Mouse (Mus musculus) hindbrain, embryonic 11.5 days (tissue): ENCODE measurements around the gene Thrap3. TPM values are rescaled to one million over a fixed set of nuclear protein-coding genes. Genes with fewer than 3 reads are reported as not detected.
"Not testable (repeated sequence)": the region's sequence is repeated elsewhere in the genome, so short reads cannot be mapped to it uniquely, and the experiment has no call there.

ENCODE experiments used
- ATAC-seq: fragments of 200-750 bp; cut with Nextera tagmentation; 2 replicates; pipeline ENCODE4 v1.8.0; 2017; ENCODE audit warnings: mild to moderate bottlenecking, moderate TSS enrichment, moderate library complexity; ENCODE audit not compliant: low FRiP score
- DNase-seq: peaks from one replicate; pipeline ENCODE4 v3.0.0-alpha.2; 2015; ENCODE audit warnings: low spot score
- H3K27ac ChIP-seq: fragments of 300-500 bp; sonication (generic); 2 replicates; pipeline ENCODE4 v1.5.1; 2014; ENCODE audit warnings: mild to moderate bottlenecking, low read depth, low read length
- H3K27me3 ChIP-seq: fragments of 300-500 bp; sonication (generic); 2 replicates; pipeline ENCODE4 v1.6.1; 2014; ENCODE audit warnings: mild to moderate bottlenecking, low read length, moderate library complexity, mixed read lengths; ENCODE audit not compliant: control insufficient read depth, insufficient read depth
- H3K36me3 ChIP-seq: fragments of 300-500 bp; sonication (generic); 2 replicates; pipeline ENCODE4 v1.6.1; 2014; ENCODE audit warnings: mild to moderate bottlenecking, low read length, moderate library complexity, mixed read lengths; ENCODE audit not compliant: control insufficient read depth, insufficient read depth
- H3K4me1 ChIP-seq: fragments of 300-500 bp; sonication (generic); replicated peaks from 2 replicates; pipeline ENCODE4 v1.6.1; 2014; ENCODE audit warnings: low read length, mixed read lengths; ENCODE audit not compliant: control insufficient read depth, insufficient read depth
- H3K4me2 ChIP-seq: fragments of 300-500 bp; sonication (generic); replicated peaks from 2 replicates; pipeline ENCODE4 v1.6.1; 2014; ENCODE audit warnings: mild to moderate bottlenecking, low read depth, low read length
- H3K4me3 ChIP-seq: fragments of 300-500 bp; sonication (generic); 2 replicates; pipeline ENCODE4 v1.5.1; 2014; ENCODE audit warnings: low read depth, low read length
- H3K9ac ChIP-seq: fragments of 300-500 bp; sonication (generic); 2 replicates; pipeline ENCODE4 v1.6.1; 2014; ENCODE audit warnings: low read depth, low read length
- H3K9me3 ChIP-seq: fragments of 300-500 bp; sonication (generic); 2 replicates; pipeline ENCODE4 v1.6.1; 2016; ENCODE audit warnings: low read length; ENCODE audit not compliant: control insufficient read depth
- WGBS: fragments of 180-500 bp; shearing (Covaris S2); extraction: QIAGEN DNeasy Blood & Tissue Kit; methylation state at CpG from one replicate; pipeline ENCODE4 v1.1.7; 2014; 5-methylcytosine and 5-hydroxymethylcytosine counted together
- polyA plus RNA-seq: library from polyadenylated mRNA; unstranded; fragments of >200 nt; fragmentation: Nextera tagmentation; extraction: Ambion mirVana; gene quantifications from 2 replicates; pipeline ENCODE4 v1.2.1, GENCODE M21; 2014

Gene Thrap3
- polyA plus RNA-seq, 1 experiment from 2014 or later, result 228 TPM

- WGBS, result 65% methylated on average over 8 of the region's 10 CpGs
- H3K36me3 ChIP-seq, result peaks cover 12% of the 10 kb centered on the region
These were observed 37.5 kb downstream of the Thrap3 start for GRCm38 (mm10) chr4:126165092-126165491.

GRCm38 (mm10) chr4:126163685-126164084, 38.9 kb downstream of the Thrap3 start:
- H3K9ac ChIP-seq, result no peak overlapping the region
- no peaks in the 10 kb centered on the region for H3K9me3 ChIP-seq
- ATAC-seq (no peak), DNase-seq (no peak)
- no peak overlapping the region for H3K27ac ChIP-seq
- peaks cover 9% of the 10 kb centered on the region for H3K36me3 ChIP-seq
- no peak overlapping the region for H3K4me3 ChIP-seq
- H3K27me3 ChIP-seq, result no peaks in the 10 kb centered on the region
- 0 out of 2 replicates have a peak, but pooled peaks cover 6% of the 10 kb centered on the region for H3K4me1 ChIP-seq
- no peak overlapping the region for H3K4me2 ChIP-seq
- WGBS, result 71% methylated on average over 4 of the region's 4 CpGs

More at GRCm38 (mm10) chr4:126165092-126165491, 37.5 kb downstream of the Thrap3 start:
- H3K4me3 ChIP-seq, H3K27ac ChIP-seq, H3K27me3 ChIP-seq, H3K4me1 ChIP-seq, H3K9ac ChIP-seq, DNase-seq, H3K9me3 ChIP-seq, H3K4me2 ChIP-seq, ATAC-seq: not testable (repeated sequence)

GRCm38 (mm10) chr4:126163067-126163659, 39.4 kb downstream of the Thrap3 start, which contains the start of gene Sh3d21:
Gene Sh3d21 (minus strand): TSS chr4:126163491.
- WGBS, result 7% methylated on average over 22 of the region's 22 CpGs
- H3K9me3 ChIP-seq, result no peaks in the 10 kb centered on the region
- peak; percentile 42 for DNase-seq
- peak within 1 kb of the TSS; percentile 49 for H3K4me3 ChIP-seq
- H3K4me2 ChIP-seq, result peak within 1 kb of the TSS; percentile 99
- H3K9ac ChIP-seq, result peak within 1 kb of the TSS; percentile 70
- peak; percentile 34 for ATAC-seq
- peaks cover 9% of the 10 kb centered on the region for H3K36me3 ChIP-seq
- 0 out of 2 replicates have a peak, but pooled peaks cover 6% of the 10 kb centered on the region for H3K4me1 ChIP-seq
- H3K27ac ChIP-seq, result no peak within 1 kb of the TSS
- no peaks in the 10 kb centered on the region for H3K27me3 ChIP-seq

- Histone ChIP-seq H3K9me3 (no peaks in the 10 kb centered on the region), H3K4me2 (peak overlapping the region; percentile 99), H3K4me3 (peak overlapping the region; percentile 49), H3K27ac (no peak overlapping the region), H3K4me1 (0 out of 2 replicates have a peak, but pooled peaks cover 6% of the 10 kb centered on the region), H3K9ac (peak overlapping the region; percentile 70), H3K27me3 (no peaks in the 10 kb centered on the region), H3K36me3 (peaks cover 6% of the 10 kb centered on the region; the same call in 1 of the 2 replicates)
- DNase-seq (peak; percentile 79), ATAC-seq (peak; percentile 90)
- 1% methylated on average over 36 of the region's 44 CpGs for WGBS
These were observed 40.0 kb downstream of the Thrap3 start for GRCm38 (mm10) chr4:126162544-126163066.

GRCm38 (mm10) chr4:126161986-126162385, 40.6 kb downstream of the Thrap3 start:
- no peak overlapping the region; the same call in 1 of the 2 replicates for H3K9ac ChIP-seq
- ATAC-seq (0 out of 2 replicates have a peak, but pooled peaks have one; percentile 15), DNase-seq (no peak)
- 0 out of 2 replicates have a peak, but pooled peaks cover 6% of the 10 kb centered on the region for H3K4me1 ChIP-seq
- H3K4me3 ChIP-seq, result no peak overlapping the region
- H3K27me3 ChIP-seq, result no peaks in the 10 kb centered on the region
- no peak overlapping the region for H3K4me2 ChIP-seq
- H3K27ac ChIP-seq, result no peak overlapping the region
- H3K9me3 ChIP-seq, result no peaks in the 10 kb centered on the region
- 56% methylated on average over 9 of the region's 9 CpGs for WGBS
- H3K36me3 ChIP-seq, result peaks cover 6% of the 10 kb centered on the region; the same call in 1 of the 2 replicates

GRCm38 (mm10) chr4:126161456-126161855, 41.1 kb downstream of the Thrap3 start:
- WGBS, result 92% methylated on average over 6 of the region's 6 CpGs
- H3K4me3 ChIP-seq, result no peak overlapping the region
- no peak for ATAC-seq
- no peak overlapping the region for H3K27ac ChIP-seq
- H3K4me2 ChIP-seq, result no peak overlapping the region
- no peak for DNase-seq
- H3K4me1 ChIP-seq, result 0 out of 2 replicates have a peak, but pooled peaks cover 6% of the 10 kb centered on the region
- no peak overlapping the region for H3K9ac ChIP-seq
- no peaks in the 10 kb centered on the region for H3K9me3 ChIP-seq
- H3K36me3 ChIP-seq, result peaks cover 1% of the 10 kb centered on the region; the same call in 1 of the 2 replicates
- H3K27me3 ChIP-seq, result no peaks in the 10 kb centered on the region

GRCm38 (mm10) chr4:126160981-126161380, 41.6 kb downstream of the Thrap3 start:
- DNase-seq, result no peak
- Histone ChIP-seq H3K27me3 (no peaks in the 10 kb centered on the region), H3K27ac (no peak overlapping the region), H3K4me3 (no peak overlapping the region), H3K9me3 (no peaks in the 10 kb centered on the region), H3K36me3 (no peaks in the 10 kb centered on the region), H3K9ac (no peak overlapping the region), H3K4me1 (0 out of 2 replicates have a peak, but pooled peaks cover 6% of the 10 kb centered on the region), H3K4me2 (no peak overlapping the region)
- 89% methylated on average over 8 of the region's 8 CpGs for WGBS
- no peak for ATAC-seq

GRCm38 (mm10) chr4:126159455-126159854, 43.1 kb downstream of the Thrap3 start:
- H3K4me3 ChIP-seq, result no peak overlapping the region
- no peaks in the 10 kb centered on the region for H3K36me3 ChIP-seq
- no peaks in the 10 kb centered on the region for H3K27me3 ChIP-seq
- 0 out of 2 replicates have a peak, but pooled peaks cover 6% of the 10 kb centered on the region for H3K4me1 ChIP-seq
- H3K9ac ChIP-seq, result no peak overlapping the region
- DNase-seq, result no peak
- H3K27ac ChIP-seq, result no peak overlapping the region
- no peak overlapping the region for H3K4me2 ChIP-seq
- no peak for ATAC-seq
- WGBS, result 71% methylated on average over 8 of the region's 8 CpGs
- no peaks in the 10 kb centered on the region for H3K9me3 ChIP-seq

GRCm38 (mm10) chr4:126157562-126157961, 45.0 kb downstream of the Thrap3 start:
- H3K4me1 ChIP-seq, result no peaks in the 10 kb centered on the region
- DNase-seq, result no peak
- no peak for ATAC-seq
- H3K36me3 ChIP-seq, result no peaks in the 10 kb centered on the region
- 90% methylated on average over 6 of the region's 6 CpGs for WGBS
- H3K4me2 ChIP-seq, result no peak overlapping the region
- H3K9ac ChIP-seq, result no peak overlapping the region
- H3K27me3 ChIP-seq, result no peaks in the 10 kb centered on the region
- no peak overlapping the region for H3K4me3 ChIP-seq
- H3K27ac ChIP-seq, result no peak overlapping the region
- H3K9me3 ChIP-seq, result no peaks in the 10 kb centered on the region
